Mouse (Mus musculus) 3T3-L1 (cell line): ENCODE data around the gene Sfi1.
"Not testable (repeated sequence)": the region's sequence is repeated elsewhere in the genome, so short reads cannot be mapped to it uniquely, and the experiment has no call there.

Experiments
- DNase-seq: peaks from one replicate; pipeline ENCODE4 v3.0.0-alpha.2; 2015; ENCODE audit warnings: low read depth, low spot score

Sfi1 gene

DNA sequence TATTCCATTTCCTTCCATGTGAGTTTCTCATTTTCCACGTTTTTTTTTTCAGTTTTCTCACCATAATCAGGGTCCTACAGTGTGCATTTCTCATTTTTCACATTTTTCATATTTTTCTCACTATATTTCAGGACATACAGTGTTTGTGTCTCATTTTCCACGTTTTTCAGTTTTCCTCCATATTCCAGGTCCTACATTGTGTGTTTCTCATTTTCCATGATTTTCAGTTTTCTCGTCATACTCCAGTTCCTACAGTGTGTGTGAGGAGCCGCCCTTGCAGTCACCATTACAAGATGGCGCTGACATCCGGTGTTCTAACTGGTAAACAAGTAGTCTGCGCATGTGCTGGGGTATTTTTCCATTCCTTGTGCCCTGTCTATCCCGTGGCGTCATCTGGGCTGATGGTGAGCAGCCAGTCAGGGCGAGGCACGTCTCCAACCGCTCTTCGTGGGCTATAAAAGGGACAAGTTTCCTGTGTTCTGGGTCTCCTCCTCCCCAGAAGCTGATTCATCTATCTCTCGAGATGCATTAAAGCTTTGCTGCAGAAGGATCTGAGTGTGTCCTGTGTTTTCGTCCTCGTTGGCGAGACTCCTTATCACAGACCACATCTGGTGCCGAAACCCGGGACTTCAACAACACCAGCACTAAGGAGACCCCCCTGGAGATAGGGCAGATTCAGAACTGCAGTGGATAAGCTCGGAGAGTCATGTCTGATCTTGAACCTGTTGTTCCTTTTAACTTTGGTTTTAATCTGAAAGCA, 88.6 kb downstream of the Sfi1 start:
- not testable (repeated sequence) for DNase-seq

DNA sequence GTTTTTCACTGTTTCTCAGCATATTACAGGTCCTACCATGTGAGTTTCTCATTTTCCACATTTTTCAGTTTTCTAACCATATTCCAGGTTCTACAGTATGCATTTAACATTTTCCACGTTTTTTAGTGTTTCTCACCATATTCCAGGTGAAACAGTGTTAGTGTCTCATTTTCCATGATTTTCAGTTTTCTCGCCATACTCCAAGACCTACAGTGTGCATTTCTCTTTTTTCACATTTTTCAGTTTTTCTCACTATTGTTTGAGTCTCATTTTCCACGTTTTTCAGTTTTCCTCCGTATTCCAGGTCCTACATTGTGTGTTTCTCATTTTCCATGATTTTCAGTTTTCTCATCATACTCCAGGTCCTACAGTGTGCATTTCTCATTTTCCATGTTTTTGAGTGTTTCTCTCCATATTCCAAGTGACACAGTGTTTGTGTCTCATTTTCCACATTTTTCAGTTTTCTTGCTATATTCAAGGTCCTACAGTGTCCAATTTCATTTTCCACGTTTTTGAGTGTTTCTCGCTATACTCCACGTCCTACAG, 89.6 kb downstream of the Sfi1 start:
- DNase-seq = no peak

DNA sequence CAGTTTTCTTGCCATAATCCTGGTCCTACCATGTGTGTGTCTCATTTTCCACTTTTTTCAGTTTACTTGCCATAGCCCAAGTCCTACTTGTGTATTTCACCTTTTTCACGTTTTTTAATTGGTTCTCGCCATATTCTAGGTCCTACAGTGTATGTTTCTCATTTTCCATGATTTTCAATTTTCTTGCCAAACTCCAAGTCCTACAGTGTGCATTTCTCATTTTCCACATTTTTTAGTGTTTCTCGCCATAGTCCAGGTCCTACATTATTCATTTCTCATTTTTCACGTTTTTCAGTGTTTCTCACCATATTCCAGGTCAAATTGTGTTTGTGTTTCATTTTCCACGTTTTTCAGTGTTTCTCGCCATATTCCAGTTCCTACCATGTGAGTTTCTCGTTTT, 90.6 kb downstream of the Sfi1 start:
- not testable (repeated sequence) for DNase-seq

DNA sequence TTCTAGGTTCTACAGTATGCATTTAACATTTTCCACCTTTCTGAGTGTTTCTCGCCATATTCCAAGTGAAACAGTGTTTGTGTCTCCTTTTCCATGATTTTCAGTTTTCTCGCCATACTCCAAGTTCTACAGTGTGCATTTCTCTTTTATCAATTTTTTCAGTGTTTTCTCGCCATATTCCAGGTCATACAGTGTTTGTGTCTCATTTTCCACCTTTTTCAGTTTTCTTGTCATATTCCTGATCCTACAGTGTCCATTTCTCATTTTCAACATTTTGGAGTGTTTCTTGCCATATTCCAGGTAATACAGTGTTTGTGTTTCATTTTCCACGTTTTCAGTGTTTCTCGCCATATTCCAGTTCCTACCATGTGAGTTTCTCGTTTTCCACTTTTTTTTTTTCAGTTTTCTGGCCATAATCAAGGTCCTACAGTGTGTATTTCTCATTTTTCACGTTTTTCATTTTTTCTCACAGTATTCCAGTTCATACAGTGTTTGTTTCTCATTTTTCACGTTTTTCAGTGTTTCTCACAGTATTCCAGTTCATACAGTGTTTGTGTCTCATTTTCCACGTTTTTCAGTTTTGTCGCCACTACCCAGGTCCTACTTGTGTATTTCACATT, 91.3 kb downstream of the Sfi1 start:
- DNase-seq = no peak

DNA sequence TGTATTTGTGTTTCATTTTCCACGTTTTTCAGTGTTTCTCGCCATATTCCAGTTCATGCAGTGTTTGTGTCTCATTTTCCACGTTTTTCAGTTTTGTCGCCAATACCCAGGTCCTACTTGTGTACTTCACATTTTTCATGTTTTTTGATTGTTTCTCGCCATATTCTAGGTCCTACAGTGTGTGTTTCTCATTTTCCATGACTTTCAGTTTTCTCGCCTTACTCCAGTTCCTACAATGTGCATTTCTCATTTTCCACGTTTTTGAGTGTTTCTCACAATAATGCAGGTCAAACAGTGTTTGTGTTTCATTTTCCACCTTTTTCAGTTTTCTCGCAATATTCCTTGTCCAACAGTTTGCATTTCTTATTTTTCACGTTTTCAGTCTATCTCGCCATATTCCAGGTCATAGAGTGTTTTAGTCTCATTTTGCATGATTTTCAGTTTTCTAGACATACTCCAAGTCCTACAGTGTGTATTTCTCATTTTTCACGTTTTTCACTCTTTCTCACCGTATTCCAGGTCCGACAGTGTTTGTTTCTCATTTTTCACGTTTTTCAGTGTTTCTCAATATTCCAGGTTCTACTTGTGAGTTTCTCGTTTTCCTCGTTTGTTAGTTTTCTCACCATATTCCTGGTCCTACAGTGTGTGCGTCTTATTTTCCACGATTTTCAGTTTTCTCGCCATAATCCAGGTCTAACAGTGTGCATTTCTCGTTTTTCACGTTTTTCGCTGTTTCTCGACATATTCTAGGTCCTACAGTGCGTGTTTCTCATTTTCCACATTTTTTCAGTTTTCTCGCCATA, 92.0 kb downstream of the Sfi1 start:
- no peak for DNase-seq

DNA sequence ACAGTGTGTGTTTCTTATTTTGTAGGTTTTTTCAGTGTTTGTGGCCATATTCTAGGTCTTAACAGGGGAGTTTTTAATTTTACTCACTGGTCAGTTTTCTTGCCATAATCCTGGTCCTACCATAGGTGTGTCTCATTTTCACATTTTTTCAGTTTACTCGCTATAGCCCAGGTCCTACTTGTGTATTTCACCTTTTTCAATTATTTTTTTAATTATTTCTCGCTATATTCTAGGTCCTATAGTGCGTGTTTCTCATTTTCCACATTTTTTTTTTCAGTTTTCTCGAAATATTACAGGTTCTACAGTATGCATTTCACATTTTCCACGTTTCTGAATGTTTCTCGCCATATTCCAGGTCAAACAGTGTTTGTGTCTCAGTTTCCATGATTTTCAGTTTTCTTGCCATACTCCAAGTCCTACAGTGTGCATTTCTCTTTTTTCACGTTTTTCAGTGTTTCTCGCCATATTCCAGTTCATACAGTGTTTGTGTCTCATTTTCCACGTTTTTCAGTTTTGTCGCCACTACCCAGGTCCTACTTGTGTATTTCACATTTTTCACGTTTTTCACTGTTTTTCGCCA, 93.1 kb downstream of the Sfi1 start:
- not testable (repeated sequence) for DNase-seq
